ENCODE assay signal across 8 mouse cellular contexts in genomic region chr5:138996322-138997073, GRCm38 (mm10). TPM values are rescaled to one million over a fixed set of nuclear protein-coding genes. Genes with fewer than 3 reads are reported as not detected.
A peak's percentile ranks its signal among the peaks of the same experiment; 100 is the strongest.
DNase-seq lines count a peak whose midpoint lies in the region; TF ChIP-seq lines count a peak whose summit lies in the region.

No protein-coding gene starts in this region.

- peak; percentile 16; the same call in 1 of the 2 replicates for TF ChIP-seq CTCF in testis, adult 2 months (IDR thresholded peaks at IDR 0.05; ENCODE audit: control insufficient read depth, insufficient read depth, insufficient replicate concordance, low read depth, low read length)

- H3K9me3 ChIP-seq in midbrain, embryonic 10.5 days (replicated peaks) = no peaks in the 10 kb centered on the region

- WGBS in midbrain, embryonic 10.5 days = 1% methylated on average over 24 of the region's 24 CpGs

- peaks cover 4% of the 10 kb centered on the region for H3K27me3 ChIP-seq in testis, adult 2 months (ENCODE audit: control insufficient read depth, insufficient read depth, low read length)
- H3K27me3 ChIP-seq in midbrain, embryonic 10.5 days (ENCODE audit: low read depth, poor library complexity, severe bottlenecking) = peaks cover 93% of the 10 kb centered on the region

- TF ChIP-seq POLR2A in testis, adult 2 months (IDR thresholded peaks at IDR 0.05; ENCODE audit: control insufficient read depth, low read depth, low read length) = no peak

- no peak overlapping the region for H3K27ac ChIP-seq in testis, adult 2 months (ENCODE audit: control insufficient read depth, insufficient read depth, low read depth, low read length)
- H3K27ac ChIP-seq in midbrain, embryonic 10.5 days (replicated peaks) = peak overlapping the region; percentile 82

- H3K4me1 ChIP-seq in testis, adult 2 months (ENCODE audit: control insufficient read depth, insufficient read depth, low read length) = peaks cover 40% of the 10 kb centered on the region
- H3K4me1 ChIP-seq in midbrain, embryonic 10.5 days = peaks cover 70% of the 10 kb centered on the region

- peak overlapping the region; percentile 88 for H3K4me3 ChIP-seq in testis, adult 2 months (ENCODE audit: control insufficient read depth, low read depth, low read length)
- peak overlapping the region; percentile 77 for H3K4me3 ChIP-seq in midbrain, embryonic 10.5 days

- H3K36me3 ChIP-seq in testis, adult 2 months (ENCODE audit: control insufficient read depth, insufficient read depth, low read length) = no peaks in the 10 kb centered on the region
- no peaks in the 10 kb centered on the region for H3K36me3 ChIP-seq in midbrain, embryonic 10.5 days

- DNase-seq in testis, postnatal 14 days (ENCODE audit: low spot score) = no peak
- DNase-seq in cerebellum, adult 9-11 months = peak; percentile 67
- peak; percentile 35 to 51 for DNase-seq in frontal cortex, postnatal 36 days (ENCODE audit: low spot score in 2 of 2)
- peak; percentile 67 to 78 for DNase-seq in kidney, postnatal 4 days
- peak; percentile 62 for DNase-seq in midbrain, embryonic 10.5 days (ENCODE audit: low spot score)
- peak; percentile 75 for DNase-seq in testis, postnatal 10 days (ENCODE audit: low spot score)
- no peak for DNase-seq in spleen, postnatal 36 days (ENCODE audit: low spot score in 2 of 2)

RNA-seq across cellular contexts. Expression of gene Pdgfa, which starts 0.7 kb away (rescaled TPM):
- 10.1 and 10.5 TPM in 2 replicates for polyA plus RNA-seq in testis, adult 2 months (2012; rRNA removed)
- polyA plus RNA-seq in midbrain, embryonic 10.5 days (2016; fragmentation: Nextera tagmentation; extraction: Ambion mirVana) = 4.8 and 6.8 TPM in 2 replicates

Comparison
In these comparisons a context has a peak if more than half of its experiments do, and no peak if none do; other contexts are left out.
1. DNase-seq: peak in cerebellum, adult 9-11 months (single experiment), frontal cortex, postnatal 36 days (2 of 2), kidney, postnatal 4 days (2 of 2), midbrain, embryonic 10.5 days (single experiment) and testis, postnatal 10 days (single experiment); none in testis, postnatal 14 days (single experiment) and spleen, postnatal 36 days (0 of 2).